Mouse (Mus musculus): ENCODE measurements around the gene Il10rb. TPM values are rescaled to one million over a fixed set of nuclear protein-coding genes. Genes with fewer than 3 reads are reported as not detected.

The Il10rb gene
- polyA plus RNA-seq, 1 experiment from 2014 or later, result 52.3 TPM

- Histone ChIP-seq H3K9ac (ENCODE audit: low read length) (no peak overlapping the region), H3K4me3 (replicated peaks; ENCODE audit: low read length) (no peak overlapping the region), H3K27me3 (ENCODE audit: control insufficient read depth, insufficient read depth, low read length) (no peaks in the 10 kb centered on the region), H3K9me3 (replicated peaks; ENCODE audit: control insufficient read depth, low read length) (no peaks in the 10 kb centered on the region), H3K27ac (ENCODE audit: low read length) (no peak overlapping the region), H3K36me3 (ENCODE audit: control insufficient read depth, insufficient read depth, low read length) (peaks cover 16% of the 10 kb centered on the region), H3K4me1 (ENCODE audit: control insufficient read depth, insufficient read depth, low read length) (peaks cover 4% of the 10 kb centered on the region; the same call in 1 of the 2 replicates), H3K4me2 (ENCODE audit: low read depth, low read length) (no peak overlapping the region)
- ATAC-seq (ENCODE audit: insufficient read depth, low FRiP score), result no peak
- 87% methylated on average over 4 of the region's 4 CpGs for WGBS
These were observed 15.9 kb upstream of the Il10rb start for GRCm38 (mm10) chr16:91390100-91390499.

GRCm38 (mm10) chr16:91391421-91391820, 14.5 kb upstream of the Il10rb start, which contains the start of gene Gm21970:
Gm21970 (plus strand) TSS chr16:91391721.
- no peak within 1 kb of the TSS for H3K4me2 ChIP-seq (ENCODE audit: low read depth, low read length)
- H3K27me3 ChIP-seq (ENCODE audit: control insufficient read depth, insufficient read depth, low read length), result no peaks in the 10 kb centered on the region
- peaks cover 4% of the 10 kb centered on the region; the same call in 1 of the 2 replicates for H3K4me1 ChIP-seq (ENCODE audit: control insufficient read depth, insufficient read depth, low read length)
- no peaks in the 10 kb centered on the region for H3K9me3 ChIP-seq (replicated peaks; ENCODE audit: control insufficient read depth, low read length)
- peaks cover 16% of the 10 kb centered on the region for H3K36me3 ChIP-seq (ENCODE audit: control insufficient read depth, insufficient read depth, low read length)
- WGBS, result 79% methylated on average over 5 of the region's 5 CpGs
- no peak for ATAC-seq (ENCODE audit: insufficient read depth, low FRiP score)
- no peak within 1 kb of the TSS for H3K4me3 ChIP-seq (replicated peaks; ENCODE audit: low read length)
- H3K9ac ChIP-seq (ENCODE audit: low read length), result no peak within 1 kb of the TSS
- H3K27ac ChIP-seq (ENCODE audit: low read length), result no peak within 1 kb of the TSS

- H3K27me3 ChIP-seq (ENCODE audit: control insufficient read depth, insufficient read depth, low read length), result no peaks in the 10 kb centered on the region
- H3K4me2 ChIP-seq (ENCODE audit: low read depth, low read length), result no peak overlapping the region
- no peak overlapping the region for H3K4me3 ChIP-seq (replicated peaks; ENCODE audit: low read length)
- no peaks in the 10 kb centered on the region for H3K9me3 ChIP-seq (replicated peaks; ENCODE audit: control insufficient read depth, low read length)
- H3K27ac ChIP-seq (ENCODE audit: low read length), result 0 out of 2 replicates have a peak overlapping the region, but pooled peaks have one; percentile 4
- WGBS, result 51% methylated on average over 4 of the region's 4 CpGs
- no peak for ATAC-seq (ENCODE audit: insufficient read depth, low FRiP score)
- H3K9ac ChIP-seq (ENCODE audit: low read length), result no peak overlapping the region
- peaks cover 8% of the 10 kb centered on the region; the same call in 1 of the 2 replicates for H3K36me3 ChIP-seq (ENCODE audit: control insufficient read depth, insufficient read depth, low read length)
- peaks cover 4% of the 10 kb centered on the region; the same call in 1 of the 2 replicates for H3K4me1 ChIP-seq (ENCODE audit: control insufficient read depth, insufficient read depth, low read length)
These were observed 11.0 kb upstream of the Il10rb start for GRCm38 (mm10) chr16:91394826-91395410.

GRCm38 (mm10) chr16:91395633-91396392, 10.2 kb upstream of the Il10rb start:
- H3K4me2 ChIP-seq (ENCODE audit: low read depth, low read length), result no peak overlapping the region
- WGBS, result 65% methylated on average over 8 of the region's 8 CpGs

GRCm38 (mm10) chr16:91396844-91397537, 9.0 kb upstream of the Il10rb start:
- peaks cover 8% of the 10 kb centered on the region; the same call in 1 of the 2 replicates for H3K36me3 ChIP-seq (ENCODE audit: control insufficient read depth, insufficient read depth, low read length)
- no peak overlapping the region for H3K4me2 ChIP-seq (ENCODE audit: low read depth, low read length)
- no peak overlapping the region for H3K27ac ChIP-seq (ENCODE audit: low read length)
- no peak overlapping the region for H3K4me3 ChIP-seq (replicated peaks; ENCODE audit: low read length)
- peaks cover 4% of the 10 kb centered on the region; the same call in 1 of the 2 replicates for H3K4me1 ChIP-seq (ENCODE audit: control insufficient read depth, insufficient read depth, low read length)
- WGBS, result 75% methylated on average over 10 of the region's 10 CpGs
- H3K9me3 ChIP-seq (replicated peaks; ENCODE audit: control insufficient read depth, low read length), result no peaks in the 10 kb centered on the region
- no peak overlapping the region for H3K9ac ChIP-seq (ENCODE audit: low read length)
- no peaks in the 10 kb centered on the region for H3K27me3 ChIP-seq (ENCODE audit: control insufficient read depth, insufficient read depth, low read length)
- ATAC-seq (ENCODE audit: insufficient read depth, low FRiP score), result no peak

More at GRCm38 (mm10) chr16:91395633-91396392, 10.2 kb upstream of the Il10rb start:
- Histone ChIP-seq H3K36me3 (ENCODE audit: control insufficient read depth, insufficient read depth, low read length) (peaks cover 8% of the 10 kb centered on the region; the same call in 1 of the 2 replicates), H3K4me1 (ENCODE audit: control insufficient read depth, insufficient read depth, low read length) (peaks cover 4% of the 10 kb centered on the region; the same call in 1 of the 2 replicates), H3K27me3 (ENCODE audit: control insufficient read depth, insufficient read depth, low read length) (no peaks in the 10 kb centered on the region), H3K4me3 (replicated peaks; ENCODE audit: low read length) (no peak overlapping the region), H3K9ac (ENCODE audit: low read length) (no peak overlapping the region), H3K27ac (ENCODE audit: low read length) (no peak overlapping the region), H3K9me3 (replicated peaks; ENCODE audit: control insufficient read depth, low read length) (no peaks in the 10 kb centered on the region)
- ATAC-seq (ENCODE audit: insufficient read depth, low FRiP score), result no peak

- H3K27me3 ChIP-seq (ENCODE audit: control insufficient read depth, insufficient read depth, low read length), result no peaks in the 10 kb centered on the region
- WGBS, result 87% methylated on average over 12 of the region's 12 CpGs
- H3K36me3 ChIP-seq (ENCODE audit: control insufficient read depth, insufficient read depth, low read length), result peaks cover under 1% of the 10 kb centered on the region; the same call in 1 of the 2 replicates
- no peak overlapping the region for H3K4me2 ChIP-seq (ENCODE audit: low read depth, low read length)
- no peak overlapping the region for H3K27ac ChIP-seq (ENCODE audit: low read length)
- no peaks in the 10 kb centered on the region for H3K9me3 ChIP-seq (replicated peaks; ENCODE audit: control insufficient read depth, low read length)
- no peak overlapping the region for H3K9ac ChIP-seq (ENCODE audit: low read length)
- peaks cover 4% of the 10 kb centered on the region; the same call in 1 of the 2 replicates for H3K4me1 ChIP-seq (ENCODE audit: control insufficient read depth, insufficient read depth, low read length)
- no peak overlapping the region for H3K4me3 ChIP-seq (replicated peaks; ENCODE audit: low read length)
- no peak for ATAC-seq (ENCODE audit: insufficient read depth, low FRiP score)
These were observed 7.9 kb upstream of the Il10rb start for GRCm38 (mm10) chr16:91398030-91398429.

GRCm38 (mm10) chr16:91398944-91399343, 7.0 kb upstream of the Il10rb start:
- no peak overlapping the region for H3K9ac ChIP-seq (ENCODE audit: low read length)
- no peaks in the 10 kb centered on the region for H3K36me3 ChIP-seq (ENCODE audit: control insufficient read depth, insufficient read depth, low read length)
- H3K4me2 ChIP-seq (ENCODE audit: low read depth, low read length), result no peak overlapping the region
- H3K27ac ChIP-seq (ENCODE audit: low read length), result no peak overlapping the region
- H3K4me1 ChIP-seq (ENCODE audit: control insufficient read depth, insufficient read depth, low read length), result peaks cover 4% of the 10 kb centered on the region; the same call in 1 of the 2 replicates
- H3K9me3 ChIP-seq (replicated peaks; ENCODE audit: control insufficient read depth, low read length), result no peaks in the 10 kb centered on the region
- no peak overlapping the region for H3K4me3 ChIP-seq (replicated peaks; ENCODE audit: low read length)
- WGBS, result 93% methylated on average over 7 of the region's 7 CpGs
- no peaks in the 10 kb centered on the region for H3K27me3 ChIP-seq (ENCODE audit: control insufficient read depth, insufficient read depth, low read length)
- ATAC-seq (ENCODE audit: insufficient read depth, low FRiP score), result no peak

GRCm38 (mm10) chr16:91401569-91402165, 4.3 kb upstream of the Il10rb start:
- 75% methylated on average over 6 of the region's 6 CpGs for WGBS
- no peaks in the 10 kb centered on the region for H3K36me3 ChIP-seq (ENCODE audit: control insufficient read depth, insufficient read depth, low read length)
- H3K4me3 ChIP-seq (replicated peaks; ENCODE audit: low read length), result no peak overlapping the region
- no peak for ATAC-seq (ENCODE audit: insufficient read depth, low FRiP score)
- no peak overlapping the region for H3K27ac ChIP-seq (ENCODE audit: low read length)
- no peak overlapping the region for H3K4me2 ChIP-seq (ENCODE audit: low read depth, low read length)
- H3K4me1 ChIP-seq (ENCODE audit: control insufficient read depth, insufficient read depth, low read length), result peaks cover 4% of the 10 kb centered on the region; the same call in 1 of the 2 replicates
- no peaks in the 10 kb centered on the region for H3K27me3 ChIP-seq (ENCODE audit: control insufficient read depth, insufficient read depth, low read length)
- H3K9me3 ChIP-seq (replicated peaks; ENCODE audit: control insufficient read depth, low read length), result no peaks in the 10 kb centered on the region
- no peak overlapping the region for H3K9ac ChIP-seq (ENCODE audit: low read length)

Measured in stomach, embryonic 16.5 days (tissue).